Mouse (Mus musculus): ENCODE results near the gene Gm42674.

The Gm42674 gene

DNA sequence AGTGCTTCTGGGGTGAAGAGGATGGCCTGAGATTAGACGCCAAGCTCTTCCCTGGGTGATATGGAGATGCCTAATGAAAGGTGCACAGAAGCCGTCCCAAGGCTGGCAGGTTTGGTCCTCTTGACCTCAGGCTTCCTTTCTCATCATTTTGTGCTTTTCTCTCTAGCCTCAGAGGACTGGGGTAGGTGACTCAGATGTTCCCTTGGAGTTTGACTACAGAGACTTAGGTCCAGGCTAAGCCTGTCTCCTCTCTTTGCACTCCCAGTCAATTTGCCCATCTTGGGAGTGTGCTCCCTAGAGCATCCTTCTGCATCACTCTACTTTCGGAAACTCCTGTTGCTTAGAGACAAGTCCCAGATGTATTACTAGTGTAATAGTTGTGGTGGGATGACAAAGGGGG is 5.7 kb downstream of the Gm42674 start:
- TF ChIP-seq GATA4 (IDR thresholded peaks at IDR 0.05; ENCODE audit: insufficient replicate concordance, low read length): no peak

DNA sequence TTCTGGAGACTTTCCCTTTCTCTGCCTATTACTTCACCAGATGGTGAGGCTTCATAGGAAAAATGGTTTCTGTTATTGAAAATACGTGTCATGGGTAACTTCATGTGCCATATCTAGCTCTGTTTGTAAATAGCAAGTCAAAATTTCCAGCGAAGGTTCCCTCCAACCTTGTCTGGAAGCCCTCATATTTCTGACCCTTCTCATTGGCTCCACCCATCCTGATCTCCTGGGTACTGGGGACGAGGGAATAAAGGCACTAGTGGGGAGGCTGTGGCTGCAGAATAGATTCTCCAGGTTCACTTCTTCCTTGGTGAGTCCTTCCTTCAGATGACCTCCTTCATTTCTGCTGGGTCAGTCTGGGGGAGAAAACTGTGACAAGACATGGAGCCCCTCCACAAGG is 6.5 kb downstream of the Gm42674 start, which contains the start of gene S100a5:
S100a5 (plus strand) TSS at position 301 of the 400 bp plus-strand sequence.
- no peak for TF ChIP-seq GATA4 (IDR thresholded peaks at IDR 0.05; ENCODE audit: insufficient replicate concordance, low read length)

DNA sequence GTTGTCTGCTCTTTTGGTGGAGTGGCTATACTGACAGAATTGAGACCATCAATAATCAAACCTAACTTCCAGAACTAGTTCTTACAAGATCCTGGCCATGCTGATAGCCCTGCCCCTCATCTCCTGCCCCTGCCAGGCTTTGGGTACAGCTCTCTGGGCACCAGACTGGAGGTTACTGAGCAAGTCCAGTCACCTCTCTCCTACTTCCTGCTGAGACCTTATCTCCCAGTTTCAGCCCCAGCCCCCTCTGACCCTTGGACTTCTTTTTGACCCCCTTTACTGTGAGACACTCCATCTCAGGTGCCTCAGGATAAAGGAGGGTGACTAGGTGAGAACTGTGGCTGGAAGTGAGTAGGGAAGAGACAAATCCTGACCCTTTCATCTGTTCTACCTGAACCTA is 7.4 kb downstream of the Gm42674 start:
- TF ChIP-seq GATA4 (IDR thresholded peaks at IDR 0.05; ENCODE audit: insufficient replicate concordance, low read length): no peak

DNA sequence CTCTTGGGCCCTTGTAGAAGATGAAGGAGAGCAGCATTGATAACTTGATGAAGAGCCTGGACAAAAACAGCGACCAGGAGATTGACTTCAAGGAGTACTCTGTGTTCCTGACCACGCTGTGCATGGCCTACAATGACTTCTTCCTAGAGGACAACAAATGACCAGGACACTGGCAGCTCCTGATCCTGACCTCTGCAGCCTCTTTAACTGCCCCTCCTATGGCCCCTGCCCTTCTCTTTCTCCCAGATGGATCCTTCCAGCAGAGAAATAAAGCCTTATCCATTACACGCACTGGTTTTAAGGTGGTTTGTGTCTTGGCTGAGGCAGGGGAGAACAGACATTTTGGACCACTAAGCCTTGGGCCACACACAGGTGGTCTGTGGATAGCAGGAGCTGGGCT is 9.8 kb downstream of the Gm42674 start:
- no peak for TF ChIP-seq GATA4 (IDR thresholded peaks at IDR 0.05; ENCODE audit: insufficient replicate concordance, low read length)

DNA sequence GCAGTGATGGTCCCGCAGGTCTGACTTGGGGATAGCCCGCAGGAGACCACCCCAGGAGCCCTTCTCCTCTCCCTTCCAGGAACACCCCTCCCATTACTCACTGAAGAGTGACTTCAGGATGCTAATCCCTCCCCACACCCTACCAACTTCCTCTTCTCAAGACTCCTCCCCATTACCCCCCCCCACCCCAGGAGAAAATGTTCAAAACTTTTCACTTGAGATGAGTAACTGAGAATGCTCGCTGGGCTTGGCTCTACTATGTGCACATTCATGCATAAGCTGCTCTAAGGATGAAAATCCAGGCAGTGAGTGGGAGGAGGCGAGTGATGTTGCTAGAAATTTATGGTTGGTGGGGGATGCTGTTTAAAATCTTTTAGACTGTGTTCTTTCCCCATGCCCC is 10.4 kb downstream of the Gm42674 start:
- TF ChIP-seq GATA4 (IDR thresholded peaks at IDR 0.05; ENCODE audit: insufficient replicate concordance, low read length): no peak

DNA sequence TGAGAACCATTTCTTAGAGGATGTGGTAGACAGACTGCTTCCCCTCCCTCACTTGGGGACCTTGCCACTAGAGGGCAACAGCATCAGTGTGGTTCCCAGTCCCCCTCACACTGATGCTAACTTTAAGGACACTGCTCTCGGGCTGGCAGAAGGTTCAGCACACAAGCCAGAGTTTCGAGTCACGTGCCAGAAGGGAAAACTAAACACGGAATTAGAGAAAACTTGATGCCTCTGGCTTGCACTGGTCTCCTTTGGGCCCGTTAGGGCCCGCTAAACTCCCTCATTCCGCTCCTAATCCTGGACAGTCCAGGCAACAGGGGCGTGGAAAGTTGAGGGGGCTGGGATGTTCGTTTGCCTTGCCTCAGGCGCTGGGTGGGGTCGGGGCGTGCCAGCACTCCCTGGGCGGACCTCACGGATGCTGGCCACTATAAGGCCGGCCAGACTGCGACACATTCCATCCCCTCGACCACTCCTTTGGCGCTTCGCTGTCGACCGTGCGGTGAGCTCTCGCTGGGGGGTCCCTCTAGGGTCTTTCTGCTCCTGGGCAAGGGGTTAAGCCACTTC is 11.1 kb downstream of the Gm42674 start, which contains the start of gene S100a6:
S100a6 (plus strand) TSS at position 155 of the 564 bp plus-strand sequence.
- TF ChIP-seq GATA4 (IDR thresholded peaks at IDR 0.05; ENCODE audit: insufficient replicate concordance, low read length): no peak

DNA sequence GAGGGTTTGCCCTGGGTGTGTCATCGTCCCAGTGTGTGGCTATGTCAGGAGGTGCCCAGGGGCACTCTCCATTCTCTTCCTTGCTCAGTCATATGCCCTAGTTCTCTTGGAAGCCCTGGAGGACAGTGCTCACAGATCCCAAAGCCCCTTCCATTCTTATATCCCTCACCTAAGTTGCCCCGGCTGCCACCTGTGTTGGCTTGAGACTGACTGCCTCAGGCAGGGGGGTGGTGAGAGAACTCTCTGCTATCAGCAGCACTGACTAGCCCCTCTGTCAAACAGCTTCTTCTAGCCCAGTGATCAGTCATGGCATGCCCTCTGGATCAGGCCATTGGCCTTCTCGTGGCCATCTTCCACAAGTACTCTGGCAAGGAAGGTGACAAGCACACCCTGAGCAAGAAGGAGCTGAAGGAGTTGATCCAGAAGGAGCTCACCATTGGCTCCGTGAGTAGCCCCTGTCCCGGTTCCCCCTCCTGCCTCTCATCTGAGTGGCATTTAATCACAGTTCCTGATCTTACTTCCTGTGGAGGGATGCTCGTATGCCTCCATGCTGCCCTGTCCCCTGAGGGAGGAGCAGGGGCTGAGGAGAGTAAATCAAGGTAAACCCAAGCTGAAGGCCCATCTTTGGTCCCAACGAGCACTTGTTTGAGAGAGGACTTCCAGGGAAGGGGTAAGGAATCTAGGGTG is 11.9 kb downstream of the Gm42674 start:
- TF ChIP-seq GATA4 (IDR thresholded peaks at IDR 0.05; ENCODE audit: insufficient replicate concordance, low read length): no peak

DNA sequence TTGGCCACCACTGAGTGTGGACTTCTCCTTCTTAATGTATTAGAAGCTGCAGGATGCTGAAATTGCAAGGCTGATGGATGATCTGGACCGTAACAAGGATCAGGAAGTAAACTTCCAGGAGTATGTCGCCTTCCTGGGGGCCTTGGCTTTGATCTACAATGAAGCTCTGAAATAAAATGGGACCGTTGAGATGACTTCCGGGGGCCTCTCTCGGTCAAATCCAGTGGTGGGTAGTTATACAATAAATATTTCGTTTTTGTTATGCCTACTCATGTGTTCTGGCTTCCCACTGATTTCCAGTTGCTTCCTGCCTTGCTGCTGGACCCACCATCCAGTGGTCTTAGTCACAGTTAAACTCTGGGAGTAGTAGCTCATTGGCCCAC is 12.4 kb downstream of the Gm42674 start:
- no peak for TF ChIP-seq GATA4 (IDR thresholded peaks at IDR 0.05; ENCODE audit: insufficient replicate concordance, low read length)

DNA sequence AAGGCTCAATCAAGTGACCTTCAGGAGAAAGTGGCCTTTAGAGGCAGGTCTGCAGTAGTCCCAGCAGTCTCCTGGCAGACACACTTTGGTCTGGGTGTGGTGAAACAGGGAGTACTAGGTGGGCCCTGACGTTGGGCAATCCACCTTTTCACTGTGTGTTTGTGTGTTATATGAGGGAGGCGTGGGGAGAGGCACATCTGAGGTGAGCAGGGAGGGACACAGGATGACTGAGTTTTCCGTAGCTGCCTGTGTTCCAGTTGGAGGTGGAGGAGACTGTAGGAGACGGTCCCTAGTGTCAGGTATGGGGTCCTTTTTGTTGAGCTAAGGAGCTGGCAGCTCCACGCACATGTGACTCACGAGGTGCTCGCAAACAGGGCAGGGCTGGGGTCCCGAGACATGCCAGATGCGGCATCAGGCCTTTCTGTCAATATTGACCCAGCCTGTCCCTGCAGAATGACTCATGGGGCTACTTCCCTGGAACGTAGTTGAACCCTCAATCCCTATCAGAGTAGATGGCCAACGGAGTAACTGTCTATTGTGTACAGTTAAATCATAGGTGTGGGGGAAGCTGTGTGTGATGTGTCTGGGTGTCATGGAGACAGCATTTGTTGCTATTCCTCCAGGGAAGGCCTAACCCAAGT is 13.0 kb downstream of the Gm42674 start:
- no peak for TF ChIP-seq GATA4 (IDR thresholded peaks at IDR 0.05; ENCODE audit: insufficient replicate concordance, low read length)

DNA sequence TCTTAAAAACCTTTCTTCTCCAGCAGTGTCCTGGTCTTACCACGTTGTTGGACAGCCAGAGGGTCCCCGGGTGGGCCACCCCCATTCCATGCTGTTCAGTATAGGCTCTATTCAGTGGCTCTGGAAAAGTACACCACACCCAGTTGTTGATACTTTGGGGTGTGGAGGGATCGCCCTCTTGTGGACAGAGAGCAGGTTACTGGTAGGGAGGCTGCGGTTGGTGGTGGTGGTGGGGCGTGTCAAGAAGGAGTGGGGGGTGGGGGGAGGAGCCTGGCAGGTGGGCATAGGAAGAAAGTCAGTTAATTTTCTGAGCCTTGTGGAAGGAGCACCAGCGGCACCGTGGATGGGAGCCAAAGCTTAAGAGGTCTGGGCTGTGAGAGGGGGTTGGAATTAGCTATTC is 13.7 kb downstream of the Gm42674 start:
- no peak for TF ChIP-seq GATA4 (IDR thresholded peaks at IDR 0.05; ENCODE audit: insufficient replicate concordance, low read length)

DNA sequence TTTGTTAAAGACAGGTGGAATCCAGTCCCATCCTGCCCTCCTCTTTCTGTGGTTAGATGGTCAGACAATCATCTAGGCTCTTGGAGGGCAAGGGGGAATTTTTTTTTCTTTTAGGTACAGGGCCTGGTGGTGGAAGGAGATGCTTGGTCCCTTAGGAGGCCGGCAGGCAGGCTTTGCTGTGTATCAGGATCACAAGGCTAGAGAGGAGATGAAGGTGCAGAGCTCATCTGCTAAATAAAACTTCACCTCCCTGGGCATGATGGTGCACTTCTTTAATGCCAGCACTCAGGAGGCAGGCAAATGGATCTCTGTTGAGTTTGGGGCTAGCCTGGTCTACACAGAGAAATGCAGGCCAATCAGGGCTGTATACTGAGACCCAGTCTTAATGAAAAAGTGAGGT is 14.2 kb downstream of the Gm42674 start:
- no peak for TF ChIP-seq GATA4 (IDR thresholded peaks at IDR 0.05; ENCODE audit: insufficient replicate concordance, low read length)

DNA sequence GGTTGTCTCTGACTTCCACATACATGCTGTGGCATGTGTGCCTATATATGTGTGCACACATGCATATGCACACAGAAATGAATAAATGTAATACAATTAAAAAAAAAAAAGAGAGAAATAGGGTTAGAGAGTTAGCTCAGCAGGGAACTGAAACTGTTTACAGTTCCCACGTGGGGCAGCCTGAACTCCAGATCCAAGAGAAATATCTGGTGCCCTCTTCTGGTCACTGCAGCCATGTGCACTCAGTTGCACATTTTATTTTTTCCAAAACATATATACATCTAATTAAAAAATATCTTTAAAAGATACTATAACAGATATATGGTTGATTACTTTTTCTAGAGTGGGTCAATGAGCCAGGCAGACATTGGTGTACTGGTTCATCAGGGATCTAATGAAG is 15.9 kb downstream of the Gm42674 start:
- no peak for TF ChIP-seq GATA4 (IDR thresholded peaks at IDR 0.05; ENCODE audit: insufficient replicate concordance, low read length)

DNA sequence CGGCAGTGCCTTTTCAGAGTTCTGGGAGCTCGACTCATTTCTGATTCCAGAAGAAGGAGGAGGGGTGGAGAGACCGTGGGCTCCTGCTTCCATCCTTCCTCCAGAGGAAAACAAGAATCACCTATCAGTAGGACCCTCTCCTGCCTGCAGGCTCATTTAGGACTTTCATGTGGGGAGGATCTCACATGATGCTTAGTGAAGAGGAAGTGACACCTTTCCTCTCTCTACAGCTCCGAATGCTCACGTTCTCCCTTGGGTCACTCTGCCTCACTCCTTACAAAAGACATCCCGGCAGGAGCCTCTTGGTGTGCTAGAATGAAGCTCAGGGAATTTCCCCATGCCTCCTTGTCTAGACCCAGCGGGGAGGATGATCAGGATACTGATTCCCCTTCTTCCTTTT is 19.8 kb downstream of the Gm42674 start:
- no peak for TF ChIP-seq GATA4 (IDR thresholded peaks at IDR 0.05; ENCODE audit: insufficient replicate concordance, low read length)

DNA sequence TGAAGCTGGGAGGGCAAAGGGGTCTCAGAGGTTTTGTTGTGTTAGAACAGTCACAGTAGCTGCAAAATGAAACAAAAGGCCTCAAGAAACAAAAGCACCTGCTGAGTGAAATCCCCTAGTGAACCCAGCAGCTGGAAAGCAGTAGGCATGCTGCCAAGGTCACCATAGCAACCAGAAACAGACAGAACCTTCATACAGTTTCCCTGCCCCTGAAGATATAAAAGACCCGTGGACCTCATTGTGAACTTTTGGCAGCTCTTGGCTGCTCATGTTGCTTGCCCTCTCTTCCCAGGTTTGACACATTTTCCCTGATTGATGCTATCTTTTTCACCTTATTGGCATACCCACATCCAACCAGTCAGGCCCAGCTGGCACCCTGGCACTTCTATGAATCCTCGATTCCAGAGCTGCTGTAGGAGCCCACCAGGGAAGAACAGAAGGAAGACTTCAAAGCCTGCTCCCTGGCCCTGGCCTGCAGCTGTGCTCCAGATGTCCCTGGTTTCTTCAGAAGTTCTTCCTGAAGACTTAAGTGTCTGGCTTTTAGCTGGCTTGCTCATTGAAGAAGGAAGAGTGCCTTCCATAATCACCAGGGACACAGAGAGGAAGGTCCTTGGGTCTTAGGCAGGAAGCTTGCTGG is 21.8 kb downstream of the Gm42674 start:
- no peak for TF ChIP-seq GATA4 (IDR thresholded peaks at IDR 0.05; ENCODE audit: insufficient replicate concordance, low read length)

DNA sequence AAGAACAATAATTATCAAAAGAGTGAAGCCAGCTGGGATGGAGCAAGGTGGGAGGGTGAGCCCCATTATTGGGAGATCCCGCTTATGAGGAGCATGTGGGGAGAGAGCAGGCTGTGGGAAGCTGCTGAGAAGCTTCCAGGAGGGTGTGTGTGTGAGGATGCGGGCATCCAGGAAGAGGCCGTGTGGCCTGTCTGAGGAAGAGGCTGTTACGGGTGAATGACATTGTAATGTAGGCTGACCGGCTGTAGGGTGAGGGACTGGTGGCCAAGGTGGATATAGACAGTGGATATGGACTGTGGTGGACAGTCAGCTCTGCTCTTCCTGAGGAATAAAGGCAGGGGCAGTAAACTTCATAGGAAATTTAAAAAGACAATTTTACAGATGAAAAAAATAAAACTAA is 23.8 kb downstream of the Gm42674 start:
- no peak for TF ChIP-seq GATA4 (IDR thresholded peaks at IDR 0.05; ENCODE audit: insufficient replicate concordance, low read length)

Measured in liver, adult (tissue).